Mouse (Mus musculus): ENCODE measurements around the gene Igsf3. TPM values are rescaled to one million over a fixed set of nuclear protein-coding genes. Genes with fewer than 3 reads are reported as not detected.

The Igsf3 gene
- polyA plus RNA-seq, 1 experiment from 2014 or later: 32.0 TPM

DNA sequence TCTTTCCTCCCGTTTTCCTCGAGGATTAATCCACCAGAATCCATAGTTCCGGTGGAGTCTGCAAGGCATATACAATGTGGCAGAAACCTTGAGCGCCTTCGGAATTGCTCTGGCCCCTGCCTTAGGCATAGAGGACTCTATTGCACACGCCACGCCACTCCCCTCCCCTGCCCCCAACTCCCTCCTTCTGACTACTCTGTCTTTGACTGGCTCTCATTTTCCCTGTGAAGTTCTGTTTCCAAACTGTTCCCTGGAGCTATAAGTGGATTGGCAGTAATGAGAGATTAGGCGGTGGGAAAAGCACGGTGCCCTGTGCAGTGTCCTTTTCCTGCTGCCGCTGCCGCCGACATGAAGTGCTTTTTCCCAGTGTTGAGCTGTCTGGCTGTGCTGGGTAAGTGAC is 1.2 kb downstream of the Igsf3 start:
- H3K9me3 ChIP-seq: no peaks in the 10 kb centered on the region
- H3K4me1 ChIP-seq: peaks cover 41% of the 10 kb centered on the region
- H3K9ac ChIP-seq: peak overlapping the region; percentile 68; the same call in 1 of the 2 replicates
- H3K27ac ChIP-seq: peak overlapping the region; percentile 66
- H3K4me2 ChIP-seq: peak overlapping the region; percentile 82
- H3K4me3 ChIP-seq (replicated peaks): peak overlapping the region; percentile 66
- no peaks in the 10 kb centered on the region for H3K27me3 ChIP-seq (replicated peaks)
- ATAC-seq (ENCODE audit: insufficient read depth, low FRiP score, low read depth): peak; percentile 41; the same call in 1 of the 2 replicates
- no peaks in the 10 kb centered on the region for H3K36me3 ChIP-seq
- whole genome bisulfite sequencing: 1% methylated on average over 12 of the region's 12 CpGs

DNA sequence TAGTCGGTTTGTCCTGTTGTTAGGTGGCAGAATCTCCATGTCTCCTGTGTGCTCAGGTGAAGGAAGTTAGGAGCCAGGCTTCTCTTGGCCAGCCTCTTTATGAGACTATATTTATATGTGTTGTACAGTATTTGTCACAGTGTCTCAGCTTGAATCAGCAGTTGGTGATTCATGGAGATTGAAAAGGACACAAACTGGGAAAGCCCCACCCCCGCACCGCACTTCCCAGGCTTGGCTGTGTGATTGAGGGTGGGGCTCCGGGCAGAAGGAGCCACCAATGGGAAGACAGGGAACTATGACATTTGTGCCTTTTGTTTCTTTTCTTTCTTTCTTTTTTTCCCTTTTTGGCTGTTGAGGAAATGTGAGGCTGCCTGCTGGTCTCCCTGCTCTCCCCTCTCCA is 2.9 kb downstream of the Igsf3 start:
- Histone ChIP-seq H3K36me3 (no peaks in the 10 kb centered on the region), H3K4me1 (peaks cover 41% of the 10 kb centered on the region), H3K9me3 (no peaks in the 10 kb centered on the region), H3K27me3 (replicated peaks) (no peaks in the 10 kb centered on the region), H3K27ac (peak overlapping the region; percentile 26; the same call in 1 of the 2 replicates), H3K4me3 (replicated peaks) (peak overlapping the region; percentile 4; the same call in 1 of the 2 replicates), H3K4me2 (peak overlapping the region; percentile 37), H3K9ac (no peak overlapping the region)
- 18% methylated on average over 4 of the region's 4 CpGs for WGBS
- no peak for ATAC-seq (ENCODE audit: insufficient read depth, low FRiP score, low read depth)

DNA sequence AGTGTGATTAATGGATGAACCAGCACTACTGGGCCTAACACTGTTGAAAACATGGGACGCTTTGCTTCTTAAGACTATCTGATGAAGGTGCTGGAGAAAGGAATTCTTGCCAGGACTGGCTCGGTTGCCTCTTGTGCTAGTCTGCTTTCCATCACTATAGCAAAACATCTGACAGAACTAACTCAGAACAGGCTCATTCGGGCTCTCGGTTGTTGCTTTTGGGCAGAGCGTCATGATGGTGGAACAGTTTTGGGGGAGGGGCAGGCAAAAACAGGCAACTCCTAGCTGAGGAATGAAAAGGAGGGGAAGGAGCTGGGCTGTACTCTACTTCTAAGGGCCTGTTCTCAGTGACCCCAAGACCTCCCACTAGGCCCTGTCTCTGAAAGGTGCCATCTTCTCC is 4.8 kb downstream of the Igsf3 start:
- no peak for ATAC-seq (ENCODE audit: insufficient read depth, low FRiP score, low read depth)
- Histone ChIP-seq H3K4me1 (peaks cover 46% of the 10 kb centered on the region), H3K27ac (no peak overlapping the region), H3K4me3 (replicated peaks) (no peak overlapping the region), H3K9ac (no peak overlapping the region), H3K4me2 (no peak overlapping the region), H3K9me3 (no peaks in the 10 kb centered on the region), H3K27me3 (replicated peaks) (no peaks in the 10 kb centered on the region), H3K36me3 (no peaks in the 10 kb centered on the region)
- 52% methylated on average over 5 of the region's 5 CpGs for WGBS

- Histone ChIP-seq H3K27me3 (replicated peaks) (no peaks in the 10 kb centered on the region), H3K4me1 (peaks cover 47% of the 10 kb centered on the region), H3K36me3 (no peaks in the 10 kb centered on the region), H3K27ac (no peak overlapping the region), H3K4me3 (replicated peaks) (no peak overlapping the region), H3K9me3 (no peaks in the 10 kb centered on the region), H3K4me2 (no peak overlapping the region), H3K9ac (no peak overlapping the region)
- ATAC-seq (ENCODE audit: insufficient read depth, low FRiP score, low read depth): no peak
- 66% methylated on average over 4 of the region's 4 CpGs for WGBS
These were observed 5.9 kb downstream of the Igsf3 start for GRCm38 (mm10) chr3:101382751-101383150.

GRCm38 (mm10) chr3:101386430-101387016 is 9.6 kb downstream of the Igsf3 start:
- no peak overlapping the region for H3K9ac ChIP-seq
- H3K4me1 ChIP-seq: peaks cover 33% of the 10 kb centered on the region; the same call in 1 of the 2 replicates
- H3K27me3 ChIP-seq (replicated peaks): no peaks in the 10 kb centered on the region
- ATAC-seq (ENCODE audit: insufficient read depth, low FRiP score, low read depth): peak; percentile 69
- WGBS: 36% methylated on average over 8 of the region's 8 CpGs
- no peaks in the 10 kb centered on the region for H3K36me3 ChIP-seq
- no peak overlapping the region for H3K4me2 ChIP-seq
- no peak overlapping the region for H3K27ac ChIP-seq
- no peak overlapping the region for H3K4me3 ChIP-seq (replicated peaks)
- no peaks in the 10 kb centered on the region for H3K9me3 ChIP-seq

DNA sequence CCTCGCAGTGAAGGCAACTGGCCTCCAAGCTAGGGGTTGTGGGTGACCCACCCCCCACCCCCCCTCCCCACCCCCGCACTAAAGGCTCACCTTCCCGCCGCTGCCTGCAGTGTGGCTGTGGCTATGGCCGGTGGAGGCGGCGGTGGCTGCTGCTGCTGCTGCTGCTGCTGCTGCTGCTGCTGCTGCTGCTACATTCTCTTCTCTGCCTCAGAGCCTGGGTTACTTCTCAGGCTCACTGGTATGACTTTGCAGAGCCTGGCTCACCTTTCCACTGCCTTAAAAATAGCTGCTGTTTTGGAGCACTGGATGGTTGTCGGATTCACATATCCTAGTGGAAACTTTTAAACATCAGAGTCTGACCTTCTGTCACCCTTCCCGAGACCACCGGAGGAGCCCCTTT is 11.0 kb downstream of the Igsf3 start:
- Histone ChIP-seq H3K27me3 (replicated peaks) (no peaks in the 10 kb centered on the region), H3K36me3 (no peaks in the 10 kb centered on the region), H3K4me2 (no peak overlapping the region), H3K27ac (no peak overlapping the region), H3K9me3 (no peaks in the 10 kb centered on the region), H3K9ac (no peak overlapping the region), H3K4me3 (replicated peaks) (no peak overlapping the region), H3K4me1 (peaks cover 25% of the 10 kb centered on the region; the same call in 1 of the 2 replicates)
- no peak for ATAC-seq (ENCODE audit: insufficient read depth, low FRiP score, low read depth)
- WGBS: 22% methylated on average over 10 of the region's 10 CpGs

- WGBS: 76% methylated on average over 3 of the region's 3 CpGs
- no peak overlapping the region for H3K9ac ChIP-seq
- H3K4me3 ChIP-seq (replicated peaks): no peak overlapping the region
- no peak overlapping the region for H3K4me2 ChIP-seq
- H3K4me1 ChIP-seq: peaks cover 37% of the 10 kb centered on the region
- ATAC-seq (ENCODE audit: insufficient read depth, low FRiP score, low read depth): no peak
- H3K9me3 ChIP-seq: no peaks in the 10 kb centered on the region
- no peak overlapping the region for H3K27ac ChIP-seq
- H3K36me3 ChIP-seq: no peaks in the 10 kb centered on the region
- no peaks in the 10 kb centered on the region for H3K27me3 ChIP-seq (replicated peaks)
These were observed 12.7 kb downstream of the Igsf3 start for GRCm38 (mm10) chr3:101389566-101389965.

DNA sequence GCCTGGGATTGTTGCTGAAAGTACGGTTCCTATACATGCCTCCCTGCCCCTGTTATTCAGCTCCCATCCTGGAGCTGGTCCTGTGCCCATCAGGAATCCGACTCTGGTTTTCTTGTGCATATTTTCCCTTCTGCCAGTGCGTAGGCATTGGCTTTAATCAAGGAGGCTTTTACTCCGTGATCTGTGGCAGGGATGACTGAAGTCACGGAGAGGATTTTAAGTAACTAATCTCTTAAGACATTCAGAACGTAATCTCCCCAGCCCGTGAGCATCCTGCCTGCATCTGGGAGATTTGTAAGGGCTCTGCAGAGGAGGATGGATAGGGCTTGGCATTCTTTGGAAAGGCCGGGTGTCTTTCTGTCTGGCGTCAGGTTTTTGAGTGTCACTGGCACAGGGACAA is 13.6 kb downstream of the Igsf3 start:
- H3K36me3 ChIP-seq: no peaks in the 10 kb centered on the region
- H3K27me3 ChIP-seq (replicated peaks): no peaks in the 10 kb centered on the region
- no peaks in the 10 kb centered on the region for H3K9me3 ChIP-seq
- H3K4me1 ChIP-seq: peaks cover 46% of the 10 kb centered on the region
- ATAC-seq (ENCODE audit: insufficient read depth, low FRiP score, low read depth): no peak
- H3K27ac ChIP-seq: no peak overlapping the region
- no peak overlapping the region for H3K9ac ChIP-seq
- H3K4me2 ChIP-seq: no peak overlapping the region
- H3K4me3 ChIP-seq (replicated peaks): no peak overlapping the region
- WGBS: 51% methylated on average over 9 of the region's 9 CpGs

- no peak for ATAC-seq (ENCODE audit: insufficient read depth, low FRiP score, low read depth)
- H3K27ac ChIP-seq: no peak overlapping the region
- H3K4me2 ChIP-seq: no peak overlapping the region
- no peak overlapping the region for H3K4me3 ChIP-seq (replicated peaks)
- peaks cover 56% of the 10 kb centered on the region for H3K4me1 ChIP-seq
- H3K27me3 ChIP-seq (replicated peaks): no peaks in the 10 kb centered on the region
- no peak overlapping the region for H3K9ac ChIP-seq
- H3K9me3 ChIP-seq: no peaks in the 10 kb centered on the region
- WGBS: 88% methylated on average over 6 of the region's 6 CpGs
- no peaks in the 10 kb centered on the region for H3K36me3 ChIP-seq
These were observed 15.1 kb downstream of the Igsf3 start for GRCm38 (mm10) chr3:101391991-101392390.

- WGBS: 73% methylated on average over 6 of the region's 6 CpGs
- H3K9me3 ChIP-seq: no peaks in the 10 kb centered on the region
- no peaks in the 10 kb centered on the region for H3K27me3 ChIP-seq (replicated peaks)
- no peak overlapping the region for H3K9ac ChIP-seq
- peaks cover 64% of the 10 kb centered on the region for H3K4me1 ChIP-seq
- no peak overlapping the region for H3K4me2 ChIP-seq
- no peak overlapping the region for H3K4me3 ChIP-seq (replicated peaks)
- ATAC-seq (ENCODE audit: insufficient read depth, low FRiP score, low read depth): no peak
- H3K36me3 ChIP-seq: no peaks in the 10 kb centered on the region
- H3K27ac ChIP-seq: peak overlapping the region; percentile 38; the same call in 1 of the 2 replicates
These were observed 16.3 kb downstream of the Igsf3 start for GRCm38 (mm10) chr3:101393103-101393644.

- no peaks in the 10 kb centered on the region for H3K27me3 ChIP-seq (replicated peaks)
- no peak overlapping the region for H3K9ac ChIP-seq
- H3K36me3 ChIP-seq: no peaks in the 10 kb centered on the region
- H3K4me1 ChIP-seq: peaks cover 71% of the 10 kb centered on the region
- ATAC-seq (ENCODE audit: insufficient read depth, low FRiP score, low read depth): no peak
- 57% methylated on average over 19 of the region's 19 CpGs for WGBS
- no peaks in the 10 kb centered on the region for H3K9me3 ChIP-seq
- H3K4me2 ChIP-seq: no peak overlapping the region
- peak overlapping the region; percentile 38 for H3K27ac ChIP-seq
- H3K4me3 ChIP-seq (replicated peaks): no peak overlapping the region
These were observed 17.0 kb downstream of the Igsf3 start for GRCm38 (mm10) chr3:101393659-101394539.

DNA sequence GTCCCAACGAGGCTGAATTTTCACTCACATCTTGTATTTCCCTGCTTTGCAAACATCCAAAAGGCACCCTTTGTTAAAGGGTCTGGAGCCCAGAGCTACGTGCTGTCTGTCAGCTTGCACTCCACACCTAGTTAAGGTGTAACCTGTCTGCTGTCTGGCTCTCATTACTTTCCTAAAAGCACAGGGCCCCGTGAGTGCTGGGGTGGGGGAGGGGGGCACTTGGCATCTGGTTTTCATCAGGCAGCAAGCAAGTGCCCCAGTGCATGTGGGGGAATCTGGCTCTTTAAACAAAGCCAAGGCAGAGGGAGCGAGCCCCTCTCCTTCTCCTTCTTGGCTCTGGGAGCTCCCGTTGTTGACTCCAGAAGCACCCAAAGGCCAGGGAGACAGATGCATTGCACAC is 18.5 kb downstream of the Igsf3 start:
- no peaks in the 10 kb centered on the region for H3K9me3 ChIP-seq
- 18% methylated on average over 5 of the region's 5 CpGs for WGBS
- H3K4me2 ChIP-seq: no peak overlapping the region
- H3K9ac ChIP-seq: no peak overlapping the region
- H3K27ac ChIP-seq: peak overlapping the region; percentile 52; the same call in 1 of the 2 replicates
- no peak overlapping the region for H3K4me3 ChIP-seq (replicated peaks)
- no peaks in the 10 kb centered on the region for H3K27me3 ChIP-seq (replicated peaks)
- peaks cover 71% of the 10 kb centered on the region for H3K4me1 ChIP-seq
- H3K36me3 ChIP-seq: no peaks in the 10 kb centered on the region
- ATAC-seq (ENCODE audit: insufficient read depth, low FRiP score, low read depth): no peak

All from stomach, embryonic 15.5 days (tissue).